Mouse (Mus musculus): ENCODE results near the gene Ucp1. TPM values are rescaled to one million over a fixed set of nuclear protein-coding genes. Genes with fewer than 3 reads are reported as not detected.

The Ucp1 gene
- polyA plus RNA-seq, 1 experiment from 2014 or later: not detected

Other genes starting within 250 kb of the Ucp1 start
- 3.2 and 3.6 TPM in 2 replicates for gene Tbc1d9, start 125.0 kb upstream of the Ucp1 start, polyA plus RNA-seq (2015; fragmentation: Nextera tagmentation; extraction: Ambion mirVana)
- 1.5 and 2.2 TPM in 2 replicates for gene Gm10645, start 124.2 kb upstream of the Ucp1 start, polyA plus RNA-seq (2015; fragmentation: Nextera tagmentation; extraction: Ambion mirVana)
- gene Elmod2, start 42.1 kb downstream of the Ucp1 start, polyA plus RNA-seq (2015; fragmentation: Nextera tagmentation; extraction: Ambion mirVana): 14.6 and 16.6 TPM in 2 replicates
- gene Mgat4d, start 58.1 kb downstream of the Ucp1 start, polyA plus RNA-seq (2015; fragmentation: Nextera tagmentation; extraction: Ambion mirVana): not detected in 2 replicates
- 0.47 and 0.61 TPM in 2 replicates for gene Clgn, start 99.5 kb downstream of the Ucp1 start, polyA plus RNA-seq (2015; fragmentation: Nextera tagmentation; extraction: Ambion mirVana)
- 88.7 and 98.3 TPM in 2 replicates for gene Scoc, start 168.0 kb downstream of the Ucp1 start, polyA plus RNA-seq (2015; fragmentation: Nextera tagmentation; extraction: Ambion mirVana)
- gene Olfr370, start 245.4 kb downstream of the Ucp1 start, polyA plus RNA-seq (2015; fragmentation: Nextera tagmentation; extraction: Ambion mirVana): not detected in 2 replicates

All from stomach, embryonic 16.5 days (tissue).